Mouse (Mus musculus) layer of hippocampus, postnatal 25 days (tissue): Measurements from ENCODE around the gene Fggy. TPM values are rescaled to one million over a fixed set of nuclear protein-coding genes. Genes with fewer than 3 reads are reported as not detected.

Source experiments
- DNase-seq, 2 experiments: peaks; one replicate each; pipeline ENCODE4 v3.0.0; 2022; ENCODE audit warnings: mixed read lengths in 2 of 2, low spot score in 1 of 2; ENCODE audit errors: extremely low spot score in 1 of 2
- total RNA-seq, 2 experiments: library from RNA; stranded (reverse); gene quantifications; 2 replicates each; pipeline ENCODE4 v1.2.3; 2021

Gene Fggy
- total RNA-seq, 2 experiments from 2014 or later = 9.9 to 10.4 TPM

- no peak for DNase-seq
Measured at GRCm38 (mm10) chr4:95713271-95713670, 156.0 kb downstream of the Fggy start.

DNA sequence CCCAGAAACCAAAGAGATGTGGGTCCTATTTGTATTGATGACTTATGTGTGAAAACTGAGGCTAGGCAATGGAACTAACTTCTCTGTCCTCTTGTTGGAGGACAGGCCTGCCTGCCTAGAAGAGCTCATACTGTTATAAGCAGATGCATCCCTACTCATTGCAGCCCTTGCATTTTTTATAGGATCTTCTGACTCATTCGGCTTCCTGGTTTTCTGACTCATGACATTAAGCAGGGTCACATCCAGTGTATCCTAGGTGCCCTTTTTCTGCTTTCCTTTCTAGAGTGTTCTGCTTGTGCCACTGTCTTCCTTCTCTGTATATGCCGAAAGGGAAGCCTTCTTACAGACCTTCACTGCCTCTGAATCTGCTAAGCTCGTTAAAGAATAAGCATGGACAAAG lies 158.8 kb downstream of the Fggy start:
- no peak for DNase-seq

DNA sequence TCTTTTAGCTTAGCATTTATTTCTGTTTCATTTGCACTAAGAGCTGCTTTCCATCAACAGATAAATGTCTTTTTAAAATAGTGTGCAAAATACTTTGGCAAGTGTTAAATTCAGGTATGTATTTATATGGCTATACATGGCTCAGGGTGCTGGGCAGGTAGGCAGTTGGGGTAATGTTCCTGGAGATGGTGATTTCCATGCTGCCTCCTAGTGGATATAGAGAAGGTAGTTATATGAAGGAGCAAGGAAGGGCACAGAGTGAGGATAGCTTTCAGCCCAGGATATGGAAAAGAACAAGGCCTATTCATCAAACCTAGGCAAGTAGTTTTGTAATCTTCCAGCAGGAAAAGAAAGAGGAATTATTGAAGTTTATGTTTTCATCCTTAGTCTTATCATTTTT lies 166.3 kb downstream of the Fggy start:
- DNase-seq = no peak

DNA sequence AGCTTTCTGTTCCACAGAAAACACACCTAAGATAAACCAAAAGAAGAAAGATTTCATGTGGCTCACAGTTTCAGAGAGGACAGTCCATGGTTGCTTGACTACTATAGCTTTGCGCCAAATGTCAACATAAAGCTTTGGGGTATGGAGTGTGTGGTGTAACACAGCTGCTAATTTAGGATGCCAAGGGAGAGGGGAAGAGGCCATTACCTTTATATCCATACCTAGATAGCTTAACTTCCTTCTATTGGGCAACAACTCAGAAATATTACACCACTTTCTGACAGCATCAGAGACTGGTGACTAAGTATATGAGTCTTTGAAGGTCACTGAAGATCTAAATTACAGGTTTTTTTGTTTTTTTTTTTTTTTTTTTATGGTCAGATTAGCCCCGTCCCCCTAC lies 169.1 kb downstream of the Fggy start:
- no peak for DNase-seq

GRCm38 (mm10) chr4:95729142-95729826 lies 172.0 kb downstream of the Fggy start:
- no peak for DNase-seq

- DNase-seq = no peak
Measured at GRCm38 (mm10) chr4:95731110-95731509, 173.8 kb downstream of the Fggy start.

- DNase-seq = no peak
Measured at GRCm38 (mm10) chr4:95733397-95734249, 176.3 kb downstream of the Fggy start.

GRCm38 (mm10) chr4:95735967-95736366 lies 178.7 kb downstream of the Fggy start:
- DNase-seq = no peak

DNA sequence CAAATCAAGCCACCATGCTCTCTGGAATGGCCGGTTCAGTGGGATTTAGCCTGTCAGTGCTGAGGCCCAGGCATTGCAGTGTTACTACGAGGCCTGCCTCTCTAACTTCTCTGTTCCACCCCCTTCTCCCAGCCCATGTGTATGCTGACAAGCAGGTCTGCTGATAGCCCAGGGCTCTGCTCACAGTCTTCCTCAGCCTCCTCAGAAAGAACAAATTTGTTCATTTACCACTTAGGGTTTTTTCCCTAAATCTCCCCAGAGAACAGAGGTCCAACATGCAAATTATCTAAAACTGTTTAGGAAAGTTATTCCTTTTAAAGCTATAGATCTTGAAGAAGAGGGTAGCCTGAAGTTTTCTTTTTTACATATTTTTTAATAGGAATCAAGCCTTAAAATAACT lies 179.4 kb downstream of the Fggy start:
- DNase-seq = no peak

DNA sequence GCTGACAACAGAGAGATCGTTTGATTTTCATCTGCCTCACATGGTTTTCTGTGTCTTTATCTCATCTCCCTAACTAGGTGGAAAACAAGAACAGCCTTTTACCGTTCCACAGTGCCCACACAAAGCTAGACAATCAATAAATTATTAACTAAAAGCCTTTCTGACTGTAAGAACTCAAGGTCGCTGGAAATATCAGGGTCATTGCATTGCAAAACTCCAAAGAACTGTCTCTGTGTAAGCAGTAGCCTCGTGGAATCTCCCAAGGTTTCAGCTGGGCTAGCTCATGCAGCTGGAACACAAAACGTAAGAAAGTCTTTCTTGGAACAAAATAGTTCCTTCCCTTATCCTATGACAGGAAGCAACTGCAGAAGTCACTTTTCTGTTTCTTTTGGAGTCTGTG lies 180.9 kb downstream of the Fggy start:
- no peak for DNase-seq

- no peak for DNase-seq
Measured at GRCm38 (mm10) chr4:95738725-95739124, 181.4 kb downstream of the Fggy start.

GRCm38 (mm10) chr4:95741115-95741734 lies 183.9 kb downstream of the Fggy start:
- no peak for DNase-seq

DNA sequence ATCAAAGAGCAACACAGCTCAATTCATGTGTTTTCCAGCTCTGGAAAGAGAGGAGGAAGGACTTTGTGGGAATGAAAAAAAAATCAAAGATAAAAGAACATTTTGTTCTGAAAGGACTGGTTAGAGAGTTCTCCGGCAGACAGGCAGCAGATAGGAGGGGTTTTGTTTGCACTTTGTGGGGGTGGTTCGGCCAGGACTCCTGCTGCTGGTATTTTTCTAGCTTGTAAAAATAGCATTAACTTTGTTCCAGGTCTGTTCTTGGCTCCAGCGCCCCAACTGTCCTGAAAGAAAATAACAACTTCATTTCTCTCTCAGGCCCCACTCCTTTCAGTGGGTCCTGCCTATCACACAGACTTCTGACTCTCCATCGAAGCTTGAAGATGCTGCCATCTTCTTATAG lies 185.7 kb downstream of the Fggy start:
- no peak for DNase-seq

DNA sequence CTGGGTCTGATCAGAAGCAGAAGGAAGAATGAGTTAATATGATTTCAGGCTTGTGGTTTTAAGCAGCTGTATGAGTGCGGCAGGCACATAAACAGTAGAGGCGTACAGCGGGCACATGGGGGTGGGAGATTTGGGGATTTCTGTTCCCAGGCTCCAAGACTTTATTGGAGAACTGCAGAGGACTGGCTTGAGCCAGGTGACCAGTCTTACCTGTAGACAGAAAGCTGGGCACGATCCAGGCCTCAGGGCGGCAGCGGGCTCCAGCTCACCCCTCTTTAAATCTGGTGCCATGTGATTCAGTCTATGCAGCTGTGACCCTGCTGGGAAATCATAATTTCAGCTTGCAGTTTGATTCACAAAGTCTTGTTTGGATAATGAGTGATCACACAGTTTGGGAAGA lies 189.6 kb downstream of the Fggy start:
- DNase-seq = no peak

GRCm38 (mm10) chr4:95747415-95748202 lies 190.3 kb downstream of the Fggy start:
- no peak for DNase-seq

- DNase-seq = no peak
Measured at GRCm38 (mm10) chr4:95750186-95750585, 192.9 kb downstream of the Fggy start.

DNA sequence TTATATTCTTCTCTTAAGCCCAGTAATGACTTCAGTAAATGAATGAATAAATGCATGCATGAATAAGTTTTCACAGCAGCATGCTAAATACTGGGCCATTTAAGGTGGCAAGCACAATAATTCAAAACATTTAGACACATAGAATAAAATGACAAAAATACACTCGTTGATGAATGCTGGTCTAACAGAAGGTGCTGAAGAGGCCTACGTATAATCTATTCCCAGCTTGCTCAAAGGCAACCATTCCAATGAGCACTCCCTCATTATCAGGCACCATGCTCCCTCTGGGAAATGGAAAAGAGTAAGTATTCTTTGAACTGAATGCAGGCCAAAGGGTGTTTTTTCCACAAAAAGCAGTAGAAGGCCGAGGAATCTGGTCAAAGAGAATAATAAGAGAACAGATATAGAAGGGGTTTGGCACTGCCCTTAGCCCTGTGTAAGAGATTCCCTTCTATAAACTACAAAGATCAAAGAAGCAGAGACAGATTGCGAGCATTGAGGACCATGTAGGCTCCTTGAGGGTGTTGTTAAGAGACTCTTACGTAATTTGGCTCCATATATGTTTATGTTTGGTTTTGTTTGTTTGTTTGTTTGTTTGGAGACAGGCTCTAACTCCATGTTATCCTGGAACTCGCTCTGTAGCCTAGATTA lies 195.4 kb downstream of the Fggy start:
- DNase-seq = no peak

DNA sequence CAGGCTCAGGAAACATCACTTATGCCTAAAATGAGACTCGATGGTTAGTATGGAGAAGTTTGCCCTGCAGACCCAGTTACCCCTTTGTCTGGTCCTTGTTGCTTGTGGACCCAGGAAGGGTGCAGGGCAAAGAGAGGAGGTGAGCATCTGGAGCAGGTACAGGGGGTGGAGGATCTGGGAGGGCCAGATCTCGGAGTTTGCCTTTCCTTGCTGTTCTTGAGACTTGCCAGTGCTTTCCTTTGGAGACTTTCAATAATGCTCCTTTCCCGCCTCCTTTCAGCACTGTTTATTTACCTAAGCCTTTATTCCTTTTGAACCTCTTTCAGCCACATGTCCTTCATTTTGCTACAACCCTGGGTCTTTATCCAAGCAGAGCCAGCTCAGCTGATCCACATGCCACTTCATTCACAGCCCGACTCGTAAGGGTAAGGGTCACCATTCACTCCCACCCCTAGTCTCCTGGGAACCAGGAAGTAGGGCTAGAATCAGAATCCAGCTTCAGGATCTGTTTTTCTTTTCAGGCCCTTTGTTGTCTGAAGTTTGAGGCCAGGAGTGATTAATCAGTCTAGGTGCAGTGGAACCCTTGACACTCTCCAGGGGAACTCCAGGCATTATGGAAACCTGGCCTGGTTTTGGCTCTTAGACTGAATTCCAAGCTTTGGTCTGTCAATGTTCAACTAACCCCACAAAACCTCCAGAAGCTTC lies 201.9 kb downstream of the Fggy start:
- DNase-seq = no peak

- DNase-seq = no peak
Measured at GRCm38 (mm10) chr4:95765359-95765758, 208.1 kb downstream of the Fggy start.

DNA sequence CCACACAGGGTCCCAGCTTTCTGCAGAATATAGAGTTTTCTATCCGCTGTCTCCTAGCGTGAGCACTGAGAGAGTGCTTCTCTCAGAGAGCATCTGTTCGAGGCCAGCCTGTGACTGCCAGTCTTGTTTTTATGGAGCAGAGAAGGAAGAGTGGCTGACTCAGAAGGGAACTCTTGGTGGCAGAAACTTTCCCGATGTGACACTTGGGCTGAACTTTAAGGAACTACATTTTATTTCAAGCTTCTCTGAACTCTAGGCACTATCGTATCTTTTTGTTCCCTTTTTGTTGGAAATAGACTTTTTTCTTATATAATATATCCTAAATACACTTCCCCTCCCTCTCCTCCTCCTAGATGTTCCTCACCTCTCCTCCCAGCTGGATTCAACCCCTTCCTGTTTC lies 213.2 kb downstream of the Fggy start:
- DNase-seq = no peak
